Mouse (Mus musculus) heart, embryonic 14.5 days (tissue): ENCODE results near the gene Adcy6. TPM values are rescaled to one million over a fixed set of nuclear protein-coding genes. Genes with fewer than 3 reads are reported as not detected.
A peak's percentile ranks its signal among the peaks of the same experiment; 100 is the strongest.

Experiments
- ATAC-seq: fragments of 200-750 bp; cut with Nextera tagmentation; 2 replicates; pipeline ENCODE4 v1.8.0; 2017; ENCODE audit warnings: low read depth, moderate TSS enrichment; ENCODE audit not compliant: insufficient number of reproducible peaks, insufficient read depth, low FRiP score
- H3K27ac ChIP-seq, 2 experiments: fragments of 200-500 bp in 1 of 2; fragments of 300-500 bp in 1 of 2; sonication (generic) in 1 of 2; replicated peaks in 1 of 2; 2 replicates each; pipeline ENCODE4 v1.5.1; 2012 to 2014; ENCODE audit warnings: low read depth in 2 of 2, low read length in 2 of 2, control low read depth in 1 of 2, mild to moderate bottlenecking in 1 of 2, mixed read lengths in 1 of 2; ENCODE audit not compliant: control insufficient read depth in 1 of 2, insufficient read depth in 1 of 2
- H3K27me3 ChIP-seq: fragments of 300-500 bp; sonication (generic); 2 replicates; pipeline ENCODE4 v1.6.1; 2014; ENCODE audit warnings: mild to moderate bottlenecking, low read length, control low read depth; ENCODE audit not compliant: control insufficient read depth, insufficient read depth
- H3K36me3 ChIP-seq: fragments of 300-500 bp; sonication (generic); 2 replicates; pipeline ENCODE4 v1.6.1; 2014; ENCODE audit warnings: mild to moderate bottlenecking, control low read depth, low read length, mixed read lengths; ENCODE audit not compliant: control insufficient read depth, insufficient read depth
- H3K4me1 ChIP-seq, 2 experiments: fragments of 200-500 bp in 1 of 2; fragments of 300-500 bp in 1 of 2; sonication (generic) in 1 of 2; 2 replicates each; pipeline ENCODE4 v1.6.1; 2012 to 2014; ENCODE audit warnings: low read length in 2 of 2, control low read depth in 1 of 2, mixed read lengths in 1 of 2; ENCODE audit not compliant: control insufficient read depth in 2 of 2, insufficient read depth in 2 of 2
- H3K4me2 ChIP-seq: fragments of 300-500 bp; sonication (generic); 2 replicates; pipeline ENCODE4 v1.6.1; 2014; ENCODE audit warnings: mild to moderate bottlenecking, low read length
- H3K4me3 ChIP-seq, 2 experiments: fragments of 200-500 bp in 1 of 2; fragments of 300-500 bp in 1 of 2; sonication (generic) in 1 of 2; 2 replicates each; pipeline ENCODE4 v1.5.1; 2012 to 2014; ENCODE audit warnings: low read length in 2 of 2, mild to moderate bottlenecking in 2 of 2, control low read depth in 1 of 2, low read depth in 1 of 2, moderate library complexity in 1 of 2; ENCODE audit not compliant: control insufficient read depth in 1 of 2, insufficient read depth in 1 of 2
- H3K9ac ChIP-seq: fragments of 300-500 bp; sonication (generic); 2 replicates; pipeline ENCODE4 v1.6.1; 2014; ENCODE audit warnings: mild to moderate bottlenecking, low read length
- H3K9me3 ChIP-seq: fragments of 300-500 bp; sonication (generic); 2 replicates; pipeline ENCODE4 v1.6.1; 2016; ENCODE audit warnings: low read length, control low read depth; ENCODE audit not compliant: control insufficient read depth
- WGBS: fragments of 180-500 bp; shearing (Covaris S2); extraction: QIAGEN DNeasy Blood & Tissue Kit; methylation state at CpG from one replicate; pipeline ENCODE4 v1.1.7; 2014; 5-methylcytosine and 5-hydroxymethylcytosine counted together
- polyA plus RNA-seq: library from polyadenylated mRNA; unstranded; fragments of >200 nt; fragmentation: Nextera tagmentation; extraction: Ambion mirVana; gene quantifications from 2 replicates; pipeline ENCODE4 v1.2.1, GENCODE M21; 2014

Adcy6 gene
- polyA plus RNA-seq, 1 experiment from 2014 or later = 43.7 TPM

DNA sequence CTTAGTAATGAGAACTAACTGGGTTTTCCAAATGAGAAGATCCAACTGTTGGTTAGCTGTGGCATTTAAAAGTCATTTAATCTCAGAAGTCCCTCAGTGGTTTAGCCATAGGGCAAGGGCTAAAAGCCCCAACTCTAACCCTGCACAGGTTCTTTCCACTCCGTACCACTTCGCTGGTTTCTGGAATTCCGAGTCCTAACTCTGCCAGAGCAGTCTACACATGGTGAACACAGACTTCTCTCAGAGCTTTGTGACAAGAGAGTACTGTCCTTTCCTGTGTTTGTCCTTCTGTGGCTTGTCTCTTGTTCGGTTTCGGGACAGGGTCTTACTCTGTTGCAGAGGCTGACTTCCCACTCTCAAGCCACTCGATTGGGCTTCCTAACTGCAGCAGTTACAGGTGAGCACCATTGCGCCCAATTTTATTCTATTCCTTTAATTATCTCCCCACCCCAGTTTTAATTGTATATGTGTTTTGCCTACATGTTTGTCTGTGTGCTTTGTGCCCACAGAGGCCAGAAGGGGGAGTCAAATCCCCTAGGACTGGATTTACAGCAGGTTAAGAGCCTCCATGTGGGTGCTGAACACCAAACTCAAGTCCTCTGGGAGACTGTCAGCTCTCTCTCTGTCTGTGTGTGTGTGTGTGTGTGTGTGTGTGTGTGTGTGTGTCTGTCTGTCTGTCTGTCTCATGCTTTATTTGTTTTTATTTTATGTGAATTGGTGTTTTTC lies 16.8 kb upstream of the Adcy6 start:
- no peak for ATAC-seq
- Histone ChIP-seq H3K4me1 (peaks cover 17 to 40% of the 10 kb centered on the region in 2 experiments), H3K27ac (peak overlapping the region in 1 of 2 experiments; percentile 33; a peak in 1 of 4 replicates), H3K9me3 (0 out of 2 replicates have a peak, but pooled peaks cover 3% of the 10 kb centered on the region), H3K4me3 (no peak overlapping the region), H3K4me2 (0 out of 2 replicates have a peak overlapping the region, but pooled peaks have one; percentile 25), H3K36me3 (no peaks in the 10 kb centered on the region), H3K9ac (no peak overlapping the region), H3K27me3 (peaks cover 23% of the 10 kb centered on the region)
- WGBS = 81% methylated on average over 7 of the region's 7 CpGs

DNA sequence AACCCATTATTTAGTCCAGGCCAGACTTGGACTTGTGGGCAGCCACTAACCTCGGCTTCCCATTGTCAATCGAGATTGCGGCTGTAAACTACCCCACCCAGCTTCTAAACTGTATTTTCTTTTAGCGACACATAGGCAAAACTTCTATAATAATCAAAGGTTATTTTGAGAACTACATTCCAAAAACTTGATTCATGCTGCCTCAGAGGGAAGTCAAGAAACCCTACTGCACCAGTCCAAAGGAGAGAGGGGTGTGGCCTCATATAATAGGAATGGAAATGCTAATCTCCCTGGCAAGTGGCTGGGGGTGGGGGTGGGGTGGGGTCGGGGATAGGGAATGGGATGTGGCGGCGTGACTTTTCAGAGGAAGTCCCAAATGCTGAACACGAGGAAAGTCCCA lies 16.2 kb upstream of the Adcy6 start:
- Histone ChIP-seq H3K9ac (no peak overlapping the region), H3K27ac (no peak overlapping the region), H3K4me3 (no peak overlapping the region), H3K27me3 (peaks cover 17% of the 10 kb centered on the region), H3K36me3 (no peaks in the 10 kb centered on the region), H3K9me3 (0 out of 2 replicates have a peak, but pooled peaks cover 3% of the 10 kb centered on the region), H3K4me2 (0 out of 2 replicates have a peak overlapping the region, but pooled peaks have one; percentile 25), H3K4me1 (peaks cover 15 to 34% of the 10 kb centered on the region in 2 experiments)
- ATAC-seq = no peak
- WGBS = 20% methylated on average over 8 of the region's 8 CpGs

DNA sequence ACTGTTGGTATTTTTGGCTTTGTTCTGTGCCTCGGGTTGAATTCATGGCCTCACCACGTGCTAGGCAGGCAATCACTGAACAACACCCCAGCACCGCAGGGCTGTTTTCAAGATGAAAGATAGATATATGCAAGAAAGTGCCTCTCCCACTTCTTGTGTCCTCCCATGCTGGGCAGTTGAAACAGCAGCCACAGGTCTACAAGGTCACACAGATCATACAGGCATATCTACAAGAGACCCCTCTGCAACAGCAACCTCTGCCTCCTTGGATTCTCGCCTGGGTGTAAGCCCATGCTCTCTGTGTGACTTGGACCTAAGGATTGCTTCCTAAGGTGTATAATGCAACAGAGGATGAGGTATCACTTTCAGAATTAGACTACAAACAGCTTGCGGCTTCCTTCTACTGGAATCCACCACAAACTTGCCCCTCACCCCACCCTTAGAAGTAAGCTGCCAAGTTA lies 13.5 kb upstream of the Adcy6 start:
- Histone ChIP-seq H3K4me3 (no peak overlapping the region), H3K9ac (no peak overlapping the region), H3K9me3 (0 out of 2 replicates have a peak, but pooled peaks cover 3% of the 10 kb centered on the region), H3K27me3 (no peaks in the 10 kb centered on the region; the same call in 1 of the 2 replicates), H3K27ac (no peak overlapping the region), H3K36me3 (no peaks in the 10 kb centered on the region), H3K4me1 (peaks cover 7 to 15% of the 10 kb centered on the region in 2 experiments), H3K4me2 (no peak overlapping the region)
- 57% methylated on average over 5 of the region's 5 CpGs for WGBS
- ATAC-seq = no peak

DNA sequence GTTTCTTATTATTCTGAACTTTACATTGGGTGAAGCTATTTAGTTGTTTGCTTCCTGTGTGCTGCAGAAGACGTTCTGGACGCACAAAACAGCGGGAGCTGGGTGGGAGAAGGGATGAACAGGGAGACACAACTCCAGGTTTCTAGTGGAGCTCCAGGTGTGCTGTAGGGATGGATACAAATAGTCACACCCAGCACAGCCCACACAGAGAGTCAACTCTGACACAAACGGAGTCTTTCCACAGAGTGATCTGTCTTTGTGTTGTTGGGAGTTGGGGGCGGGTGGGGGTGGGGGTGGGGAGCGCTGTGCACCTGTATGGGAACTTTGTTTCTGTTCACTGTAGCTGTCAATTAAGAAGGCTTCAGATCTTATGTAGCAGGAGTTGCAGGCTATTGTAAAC lies 12.8 kb upstream of the Adcy6 start:
- no peak overlapping the region for H3K4me3 ChIP-seq
- H3K36me3 ChIP-seq = no peaks in the 10 kb centered on the region
- H3K27ac ChIP-seq = no peak overlapping the region
- 29% methylated on average over 6 of the region's 6 CpGs for WGBS
- H3K9ac ChIP-seq = no peak overlapping the region
- H3K4me1 ChIP-seq = peaks cover 5 to 15% of the 10 kb centered on the region in 2 experiments
- no peak overlapping the region for H3K4me2 ChIP-seq
- ATAC-seq = no peak
- H3K27me3 ChIP-seq = no peaks in the 10 kb centered on the region; the same call in 1 of the 2 replicates
- 0 out of 2 replicates have a peak, but pooled peaks cover 3% of the 10 kb centered on the region for H3K9me3 ChIP-seq

DNA sequence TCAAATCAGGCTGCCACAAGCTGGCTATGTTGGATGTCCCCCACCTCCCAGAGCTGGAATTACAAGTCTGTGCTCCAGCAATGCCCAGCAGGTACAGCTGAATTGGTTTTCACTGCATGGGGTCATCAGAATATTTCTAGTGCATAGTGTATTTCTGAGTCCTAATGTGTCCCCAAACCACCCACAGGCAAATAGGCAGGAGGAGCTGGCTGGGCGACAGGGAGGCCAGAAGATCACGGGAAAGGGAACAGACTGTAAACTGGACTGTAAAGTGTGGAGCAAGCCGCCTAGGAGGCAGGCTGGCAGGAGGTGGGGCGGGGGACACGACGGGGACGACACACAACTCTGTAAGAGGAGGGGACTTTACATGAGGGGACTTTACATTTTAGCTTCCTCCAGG lies 12.3 kb upstream of the Adcy6 start:
- peaks cover 5 to 17% of the 10 kb centered on the region in 2 experiments for H3K4me1 ChIP-seq
- no peaks in the 10 kb centered on the region for H3K36me3 ChIP-seq
- H3K9ac ChIP-seq = 0 out of 2 replicates have a peak overlapping the region, but pooled peaks have one; percentile 25
- H3K4me3 ChIP-seq = no peak overlapping the region
- ATAC-seq = no peak
- H3K27ac ChIP-seq = no peak overlapping the region
- 14% methylated on average over 7 of the region's 7 CpGs for WGBS
- H3K4me2 ChIP-seq = no peak overlapping the region
- H3K9me3 ChIP-seq = 0 out of 2 replicates have a peak, but pooled peaks cover 3% of the 10 kb centered on the region
- H3K27me3 ChIP-seq = no peaks in the 10 kb centered on the region; the same call in 1 of the 2 replicates

DNA sequence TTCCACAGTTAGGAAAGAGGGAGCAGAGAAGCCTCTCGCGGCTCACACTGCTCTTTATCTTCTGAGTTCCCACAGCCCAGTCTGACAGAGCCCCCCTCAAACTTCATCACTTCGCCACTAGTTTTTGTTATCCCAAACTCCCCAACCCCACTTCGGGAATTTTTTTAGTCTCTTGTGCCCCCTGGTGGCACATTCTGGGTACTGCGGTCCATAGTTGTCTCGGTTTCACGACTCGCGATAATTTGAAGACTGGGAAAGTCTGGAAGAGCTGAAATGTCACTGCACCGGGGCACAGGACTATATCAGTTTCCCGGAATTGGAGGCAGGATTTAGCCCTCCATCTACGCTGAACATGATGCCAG lies 7.3 kb upstream of the Adcy6 start:
- H3K9me3 ChIP-seq = no peaks in the 10 kb centered on the region
- ATAC-seq = 0 out of 2 replicates have a peak, but pooled peaks have one; percentile 38
- WGBS = under 1% methylated on average over 12 of the region's 12 CpGs
- H3K36me3 ChIP-seq = no peaks in the 10 kb centered on the region
- H3K4me2 ChIP-seq = peak overlapping the region; percentile 54
- H3K27ac ChIP-seq = no peak overlapping the region; a peak in 1 of 4 replicates
- peak overlapping the region; percentile 62 for H3K9ac ChIP-seq
- H3K4me1 ChIP-seq = peaks cover 23 to 36% of the 10 kb centered on the region in 2 experiments
- no peak overlapping the region for H3K4me3 ChIP-seq
- H3K27me3 ChIP-seq = no peaks in the 10 kb centered on the region

DNA sequence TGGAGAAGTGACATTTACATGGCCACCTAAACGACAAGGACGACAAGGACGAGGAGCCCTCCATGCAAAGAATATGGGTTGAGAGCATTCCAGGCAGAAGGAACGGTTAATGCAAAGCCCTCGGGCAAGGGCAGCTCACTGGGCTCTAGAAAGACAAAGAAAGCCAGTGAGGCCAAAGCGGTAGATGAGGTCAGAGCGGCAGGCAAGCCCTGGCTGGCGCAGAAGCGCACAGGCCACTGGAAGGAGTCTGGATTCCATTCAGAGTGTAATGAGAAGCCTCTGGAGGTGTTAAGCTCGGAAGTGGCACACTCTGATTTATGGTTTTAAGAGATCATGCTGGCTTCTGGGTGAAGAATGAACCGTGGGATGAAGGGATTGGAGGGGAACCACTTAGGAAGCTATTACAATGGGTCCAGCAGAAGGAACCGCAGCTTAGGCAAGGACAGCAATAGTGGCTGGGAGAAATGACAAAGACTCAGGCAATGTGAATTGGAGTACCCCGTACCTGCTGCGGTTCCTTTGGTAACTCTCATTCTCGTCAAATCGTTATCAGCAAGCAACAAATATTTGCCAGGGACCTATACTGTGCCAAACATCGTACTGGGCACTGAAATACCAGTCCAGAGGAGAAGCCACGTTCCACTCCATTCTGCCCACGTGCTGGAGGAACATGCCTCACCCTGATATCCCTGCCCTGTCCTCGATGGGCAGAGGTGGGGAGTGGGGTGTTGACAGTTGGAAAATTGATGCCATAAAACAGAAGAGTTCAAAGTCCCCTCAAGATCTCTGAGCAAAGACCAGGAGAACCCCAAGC lies 6.7 kb upstream of the Adcy6 start:
- 30% methylated on average over 20 of the region's 20 CpGs for WGBS
- Histone ChIP-seq H3K9ac (peak overlapping the region; percentile 12), H3K4me1 (peaks cover 23 to 36% of the 10 kb centered on the region in 2 experiments), H3K27me3 (no peaks in the 10 kb centered on the region), H3K9me3 (no peaks in the 10 kb centered on the region), H3K36me3 (no peaks in the 10 kb centered on the region), H3K27ac (peak overlapping the region; percentile 55 to 76), H3K4me2 (peak overlapping the region; percentile 54), H3K4me3 (no peak overlapping the region)
- no peak for ATAC-seq
